Mouse (Mus musculus) kidney, adult 9 months (tissue): ENCODE measurements around the gene Thbs1.
A peak's percentile ranks its signal among the peaks of the same experiment; 100 is the strongest.

Experiments used
- DNase-seq: peaks from one replicate; pipeline ENCODE4 v3.0.0; 2022

The Thbs1 gene

DNA sequence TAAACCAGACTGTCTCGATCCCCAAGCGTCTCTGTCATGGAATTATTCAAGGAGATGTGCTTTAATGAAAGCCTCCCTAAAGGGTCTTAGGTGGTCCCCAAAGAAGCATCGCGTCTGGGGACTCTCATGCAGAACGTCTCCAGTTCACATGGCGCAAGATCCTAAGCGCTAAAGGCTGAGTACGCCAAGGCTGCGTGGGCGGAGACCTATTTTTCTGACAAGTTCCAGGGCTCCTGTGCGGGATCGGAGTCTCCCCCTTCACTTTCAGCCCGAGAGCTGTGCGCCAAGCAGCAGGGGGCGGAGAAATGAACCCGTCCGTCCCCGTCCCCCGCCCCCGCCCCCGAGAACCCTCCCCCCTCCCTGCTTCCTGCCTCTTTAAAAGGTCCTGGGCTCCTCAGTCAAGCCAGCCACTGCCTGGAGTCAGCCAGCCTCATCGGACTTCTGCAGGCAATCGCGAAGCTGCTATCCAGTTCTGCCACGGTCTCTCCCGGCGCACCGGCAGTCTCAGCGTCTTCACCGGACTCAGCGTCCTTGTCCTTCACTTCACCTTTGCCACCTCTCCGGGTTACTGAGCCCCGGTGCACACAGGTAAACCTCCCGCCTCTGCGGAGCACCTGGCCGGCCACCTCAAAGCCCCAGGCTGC is at the start of gene Thbs1:
Thbs1 (plus strand) TSS at position 389 of the 644 bp plus-strand sequence.
- peak; percentile 73 for DNase-seq

DNA sequence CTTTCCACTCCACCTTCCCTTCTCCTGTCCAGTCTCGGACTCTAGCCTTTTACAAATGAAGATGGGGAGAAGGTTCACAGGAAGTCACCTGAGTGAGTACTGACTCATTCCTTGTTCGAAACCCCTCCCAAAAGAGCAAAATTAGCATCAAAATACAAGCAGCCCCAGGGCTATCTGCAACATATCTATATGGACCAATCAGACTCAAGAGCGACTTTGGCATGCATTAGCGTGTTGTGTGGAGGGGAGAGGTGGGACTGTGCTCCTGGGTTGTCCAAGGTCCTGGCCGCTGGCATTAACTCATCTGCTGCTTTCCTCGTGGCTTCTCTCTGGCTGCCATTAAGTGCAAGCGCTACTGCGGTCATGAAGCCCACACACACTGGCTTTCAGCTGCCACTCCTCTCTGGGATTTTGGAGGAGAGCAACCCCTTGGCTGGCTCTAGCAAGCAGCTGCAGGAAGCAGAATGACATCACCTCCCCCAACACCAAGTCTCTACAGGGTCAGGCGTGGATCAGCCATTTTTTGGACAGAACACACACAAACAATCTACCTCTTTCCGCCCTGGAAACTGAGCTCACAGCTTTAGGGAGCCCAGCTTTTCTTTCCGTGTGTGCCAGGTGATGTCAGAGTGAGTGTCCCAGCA is 47.4 kb upstream of the Thbs1 start:
- no peak for DNase-seq

GRCm38 (mm10) chr2:118066065-118066770 is 45.5 kb upstream of the Thbs1 start:
- no peak for DNase-seq

GRCm38 (mm10) chr2:118069975-118070374 is 41.7 kb upstream of the Thbs1 start:
- no peak for DNase-seq

- peak; percentile 33 for DNase-seq
These were observed 38.8 kb upstream of the Thbs1 start for GRCm38 (mm10) chr2:118072811-118073372.

GRCm38 (mm10) chr2:118074030-118074429 is 37.6 kb upstream of the Thbs1 start:
- no peak for DNase-seq

GRCm38 (mm10) chr2:118075165-118075564 is 36.5 kb upstream of the Thbs1 start:
- no peak for DNase-seq

DNA sequence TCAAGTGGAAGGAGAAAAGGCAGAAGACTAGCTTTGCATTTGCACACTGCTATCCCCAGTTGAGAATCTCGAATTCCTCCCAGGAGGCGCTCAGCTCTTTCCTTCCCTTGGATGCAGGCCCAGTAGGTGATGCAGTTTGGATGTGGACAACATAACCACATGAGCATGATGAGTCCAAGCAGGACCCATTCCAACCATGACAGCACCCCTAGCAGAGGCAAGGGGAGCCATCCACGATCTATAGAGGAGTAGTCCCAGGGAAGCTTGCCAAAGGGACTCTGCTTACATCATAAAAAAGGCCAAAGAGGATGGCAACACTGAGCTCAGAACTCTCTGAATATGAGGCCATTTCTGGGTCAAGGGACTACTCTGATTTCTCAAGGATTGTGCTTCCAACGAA is 32.5 kb upstream of the Thbs1 start:
- no peak for DNase-seq

GRCm38 (mm10) chr2:118081581-118081980 is 30.1 kb upstream of the Thbs1 start:
- no peak for DNase-seq

GRCm38 (mm10) chr2:118083652-118084051 is 28.0 kb upstream of the Thbs1 start:
- peak; percentile 8 for DNase-seq

DNA sequence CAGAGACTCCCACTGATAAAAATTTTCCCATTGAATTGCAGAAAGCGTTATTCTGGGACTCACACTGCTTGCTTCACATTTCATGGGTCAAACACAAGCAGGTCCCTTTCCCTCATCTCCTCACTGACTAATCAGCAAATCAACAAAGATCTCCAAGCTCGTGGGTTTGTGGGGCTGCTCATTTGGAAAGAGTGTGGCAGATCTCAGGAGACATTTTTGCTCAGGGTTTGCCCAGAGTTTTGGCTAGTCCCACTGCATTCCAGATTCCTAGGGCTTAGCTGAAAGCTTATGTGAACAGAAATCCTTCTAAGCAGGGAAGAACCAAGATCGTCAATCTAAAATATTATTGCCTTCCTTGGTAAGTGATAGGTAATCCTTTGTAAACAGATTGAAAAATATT is 27.0 kb upstream of the Thbs1 start:
- no peak for DNase-seq

GRCm38 (mm10) chr2:118085647-118086046 is 26.0 kb upstream of the Thbs1 start:
- DNase-seq: no peak

DNA sequence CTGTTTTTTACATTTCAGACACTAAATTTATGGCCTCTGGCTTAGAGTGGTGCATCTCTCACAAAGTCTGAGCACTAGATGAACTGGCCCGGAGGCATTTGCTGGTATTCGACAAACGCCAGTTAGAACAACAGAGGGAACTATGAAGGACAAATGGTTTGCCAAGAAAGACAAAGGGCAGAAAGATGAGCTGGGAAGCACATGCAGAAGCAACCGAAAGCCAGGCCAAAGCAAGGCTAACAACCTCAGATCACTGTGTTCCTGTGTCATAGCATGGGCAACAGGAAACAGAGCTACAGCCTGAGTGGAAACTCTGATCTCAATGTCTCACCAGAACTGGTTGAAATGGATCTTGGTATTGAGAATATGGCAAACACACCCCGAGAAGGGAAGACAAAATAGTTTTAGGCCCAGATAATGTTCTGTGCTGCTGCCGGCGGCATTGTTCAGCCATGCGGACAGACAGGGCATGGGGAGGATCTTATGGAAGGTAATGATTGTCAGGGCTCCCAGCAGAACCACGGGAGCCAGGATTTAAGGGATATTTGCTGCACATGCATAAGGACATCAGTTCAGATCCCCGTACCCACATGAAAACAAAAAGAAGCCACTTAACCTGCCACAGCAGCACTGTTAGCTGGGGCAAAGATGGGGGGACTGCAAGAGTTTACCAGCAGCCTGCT is 24.5 kb upstream of the Thbs1 start:
- peak; percentile 15 for DNase-seq

- DNase-seq: no peak
These were observed 20.4 kb upstream of the Thbs1 start for GRCm38 (mm10) chr2:118091226-118091625.

- DNase-seq: no peak
These were observed 12.6 kb upstream of the Thbs1 start for GRCm38 (mm10) chr2:118099104-118099503.

GRCm38 (mm10) chr2:118102169-118102568 is 9.5 kb upstream of the Thbs1 start:
- no peak for DNase-seq

DNA sequence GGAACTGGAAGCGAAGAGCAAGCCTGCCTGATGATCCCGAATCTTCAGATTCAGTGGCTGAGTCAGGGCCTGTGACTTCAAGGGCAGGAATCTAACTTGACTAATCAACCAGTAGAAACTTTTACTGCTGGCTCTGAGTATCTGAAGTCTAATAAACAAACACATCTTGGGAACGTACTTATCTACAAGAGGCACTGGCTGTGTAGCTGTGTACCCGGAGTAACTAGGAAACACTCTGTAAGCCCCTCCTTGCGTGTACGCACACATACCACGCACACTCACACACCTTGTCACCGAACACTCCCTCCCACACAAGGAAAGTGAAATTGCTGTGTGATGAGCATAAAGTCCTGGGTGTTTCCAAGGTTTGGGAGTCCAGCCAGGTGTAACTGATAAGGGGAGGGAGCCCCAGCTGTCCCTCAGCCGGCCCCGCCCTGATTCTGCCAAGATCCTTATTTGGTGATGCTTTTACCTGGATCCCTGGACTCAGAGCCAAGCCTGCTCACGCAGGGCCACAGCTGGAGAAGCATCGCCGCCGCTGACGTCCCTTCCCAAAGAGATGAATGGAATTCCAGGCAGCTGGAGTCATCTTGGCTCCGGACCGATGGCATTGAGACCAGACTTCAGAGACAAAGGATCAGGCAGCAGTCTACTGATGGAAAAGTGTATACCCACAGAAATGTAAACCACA is 1.3 kb upstream of the Thbs1 start:
- DNase-seq: no peak

- DNase-seq: peak; percentile 91
These were observed 574 bp upstream of the Thbs1 start for GRCm38 (mm10) chr2:118111116-118111487.

- DNase-seq: no peak
These were observed 762 bp downstream of the Thbs1 start for GRCm38 (mm10) chr2:118112438-118112837.

DNA sequence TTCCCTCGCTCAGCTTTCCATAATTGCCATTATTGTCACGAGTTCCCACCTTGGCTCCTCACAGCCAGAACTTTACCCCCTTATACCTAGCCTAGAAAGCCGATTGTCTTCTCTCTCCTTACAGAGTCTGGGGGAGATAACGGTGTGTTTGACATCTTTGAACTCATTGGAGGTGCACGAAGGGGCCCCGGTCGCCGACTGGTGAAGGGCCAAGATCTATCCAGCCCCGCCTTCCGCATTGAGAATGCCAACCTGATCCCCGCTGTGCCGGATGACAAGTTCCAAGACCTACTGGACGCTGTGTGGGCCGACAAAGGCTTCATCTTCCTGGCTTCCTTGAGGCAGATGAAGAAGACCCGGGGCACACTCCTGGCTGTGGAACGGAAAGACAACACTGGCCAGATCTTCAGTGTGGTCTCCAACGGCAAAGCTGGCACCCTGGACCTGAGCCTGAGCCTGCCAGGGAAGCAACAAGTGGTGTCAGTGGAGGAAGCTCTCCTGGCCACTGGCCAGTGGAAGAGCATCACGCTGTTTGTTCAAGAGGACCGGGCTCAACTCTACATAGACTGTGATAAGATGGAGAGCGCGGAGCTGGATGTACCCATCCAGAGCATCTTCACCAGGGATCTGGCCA is 1.3 kb downstream of the Thbs1 start:
- DNase-seq: no peak

GRCm38 (mm10) chr2:118113808-118114524 is 2.3 kb downstream of the Thbs1 start:
- peak; percentile 49 for DNase-seq
